In the genomic region with DNA sequence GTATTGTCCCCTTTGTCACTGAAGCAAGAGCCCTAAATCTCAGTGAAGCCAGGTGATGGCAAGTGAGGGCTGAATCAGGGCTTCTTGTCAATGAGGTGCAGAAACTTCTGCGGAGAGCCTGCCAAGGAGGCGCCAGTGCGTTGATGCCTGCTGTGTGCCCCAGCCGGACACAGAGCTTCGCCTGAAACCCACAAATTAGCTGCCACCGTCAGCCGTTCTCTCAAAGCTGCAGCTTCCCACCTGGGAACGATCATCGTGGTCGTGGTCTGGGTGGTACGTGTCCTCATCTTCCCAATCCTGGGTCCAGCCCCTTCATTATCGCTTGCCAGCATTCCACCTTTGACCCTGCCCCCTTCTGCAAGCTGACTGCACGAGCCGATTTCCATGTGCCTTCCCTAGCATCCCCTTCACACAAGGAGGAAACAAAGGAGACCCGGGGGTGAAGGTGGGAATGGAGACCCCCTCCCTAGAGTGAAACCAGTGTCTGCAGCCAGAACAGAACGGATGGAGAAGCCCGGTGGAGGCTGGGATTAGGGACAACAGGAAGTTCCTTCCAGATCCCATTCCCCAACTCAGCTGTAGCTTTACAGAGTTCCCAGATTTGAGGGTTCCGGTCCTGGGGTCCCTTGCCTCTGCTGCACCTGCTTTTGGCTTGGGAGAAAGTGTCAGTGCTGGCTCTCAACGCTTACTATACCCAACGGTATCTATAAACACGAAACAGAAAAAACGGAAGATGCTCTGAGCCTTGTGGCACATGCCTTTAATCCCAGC, we compare ENCODE assay signal across 8 mouse cellular contexts. TPM values are rescaled to one million over a fixed set of nuclear protein-coding genes. Genes with fewer than 3 reads are reported as not detected.
DNase-seq lines count a peak whose midpoint lies in the region; ATAC-seq and TF ChIP-seq lines count a peak whose summit lies in the region.
"Had no signal": no experiment of that assay in that cellular context is flagged by ENCODE, and none has a peak within 500 bp of the region (broad histone marks: within the 10 kb centered on the region; RNA-seq: fewer than 3 reads in every experiment).

No protein-coding gene starts in this region.

- DNase-seq in adrenal gland, adult 8-10 months: peak; percentile 30
- DNase-seq in cerebellum, postnatal 14 days: peak; percentile 85 to 86
- DNase-seq in frontal cortex, postnatal 36 days (ENCODE audit: low spot score in 2 of 2): peak; percentile 61 to 76
- DNase-seq in left cerebral cortex, postnatal 10 days (ENCODE audit: extremely low spot score in 1 of 2, low spot score in 2 of 2): peak; percentile 77 to 80

- WGBS in intestine, embryonic 15.5 days: 1% methylated on average over 22 of the region's 22 CpGs
- WGBS in small intestine, adult 2 months: 2% methylated on average over 22 of the region's 22 CpGs

- TF ChIP-seq POLR2A in small intestine, adult 2 months (IDR thresholded peaks at IDR 0.05; ENCODE audit: low read depth, low read length): peak; percentile 13; the same call in 1 of the 2 replicates

- no peak overlapping the region for H3K27ac ChIP-seq in intestine, embryonic 15.5 days
- no peak overlapping the region for H3K27ac ChIP-seq in small intestine, adult 2 months (ENCODE audit: insufficient read depth, low read depth, low read length)

- intact Hi-C loops in left cerebral cortex, postnatal 10 days (cut with DNase I): no loop called here

- peak; percentile 90 for ATAC-seq in intestine, embryonic 15.5 days
- peak; percentile 59 for ATAC-seq in megakaryocyte-erythroid progenitor cell, adult 5-6 weeks (replicated peaks; ENCODE audit: low FRiP score, low TSS enrichment, poor library complexity, severe bottlenecking)

- H3K4me1 ChIP-seq in intestine, embryonic 15.5 days (replicated peaks): peaks cover 14% of the 10 kb centered on the region
- peaks cover 2% of the 10 kb centered on the region; the same call in 1 of the 2 replicates for H3K4me1 ChIP-seq in small intestine, adult 2 months (ENCODE audit: control insufficient read depth, insufficient read depth, insufficient read length, low read length)

- H3K4me2 ChIP-seq in intestine, embryonic 15.5 days (replicated peaks): peak overlapping the region; percentile 85

- H3K4me3 ChIP-seq in intestine, embryonic 15.5 days (replicated peaks): peak overlapping the region; percentile 54
- peak overlapping the region; percentile 71 for H3K4me3 ChIP-seq in small intestine, adult 2 months (ENCODE audit: low read depth, low read length)

- peaks cover 3% of the 10 kb centered on the region; the same call in 1 of the 2 replicates for H3K36me3 ChIP-seq in intestine, embryonic 15.5 days
- no peaks in the 10 kb centered on the region for H3K36me3 ChIP-seq in small intestine, adult 2 months (ENCODE audit: control insufficient read depth, insufficient read depth, low read length)

- no peaks in the 10 kb centered on the region for H3K9me3 ChIP-seq in intestine, embryonic 15.5 days

- H3K27me3 ChIP-seq in intestine, embryonic 15.5 days (replicated peaks): no peaks in the 10 kb centered on the region
- H3K27me3 ChIP-seq in small intestine, adult 2 months (ENCODE audit: control insufficient read depth, insufficient read depth, low read length): no peaks in the 10 kb centered on the region

- H3K9ac ChIP-seq in intestine, embryonic 15.5 days: peak overlapping the region; percentile 70

- no peak for TF ChIP-seq CTCF in small intestine, adult 2 months (IDR thresholded peaks at IDR 0.05; ENCODE audit: extremely low read depth, insufficient read length, insufficient replicate concordance, low read depth, low read length)

RNA-seq across cellular contexts. Expression of a gene that starts 13.4 kb away (rescaled TPM):
- 10 to 100 TPM in 3 of 4 experiments, 1 to 10 TPM in 1; 8.2 to 19.2 (median 14.6) TPM for total RNA-seq in adrenal gland, adult 8-10 months (2022)
- polyA plus RNA-seq in intestine, embryonic 15.5 days (2015; fragmentation: Nextera tagmentation; extraction: Ambion mirVana): 10.4 and 10.5 TPM in 2 replicates
- total RNA-seq in left cerebral cortex, postnatal 10 days (2021): 10 to 100 TPM; 29.3 to 33.8 TPM
- not detected in 2 replicates for total RNA-seq in megakaryocyte-erythroid progenitor cell, adult 5-6 weeks (2014; fragmentation: Nextera tagmentation)
- total RNA-seq in megakaryocyte-erythroid progenitor cell, adult 5-6 weeks (2017): not detected in 2 replicates
- polyA plus RNA-seq in small intestine, adult 2 months (2012; rRNA removed): 5.4 and 6.8 TPM in 2 replicates

RNA-seq across cellular contexts. Expression of a gene that starts 14.8 kb away (rescaled TPM):
- not detected for total RNA-seq in adrenal gland, adult 8-10 months (2022)
- polyA plus RNA-seq in intestine, embryonic 15.5 days (2015; fragmentation: Nextera tagmentation; extraction: Ambion mirVana): 0.14 TPM in 1 of 2 replicates, not detected in the other
- total RNA-seq in left cerebral cortex, postnatal 10 days (2021): not detected
- not detected in 2 replicates for total RNA-seq in megakaryocyte-erythroid progenitor cell, adult 5-6 weeks (2014; fragmentation: Nextera tagmentation)
- total RNA-seq in megakaryocyte-erythroid progenitor cell, adult 5-6 weeks (2017): not detected in 2 replicates
- not detected in 2 replicates for polyA plus RNA-seq in small intestine, adult 2 months (2012; rRNA removed)
- polyA plus RNA-seq: gonadal fat pad, adult 2 months had no signal

RNA-seq across cellular contexts. Expression of a gene that starts 21.9 kb away (rescaled TPM):
- total RNA-seq in adrenal gland, adult 8-10 months (2022): 10 to 100 TPM; 12.0 to 15.5 (median 12.9) TPM
- polyA plus RNA-seq in intestine, embryonic 15.5 days (2015; fragmentation: Nextera tagmentation; extraction: Ambion mirVana): 15.2 and 17.7 TPM in 2 replicates
- 1 to 10 TPM; 6.6 to 6.7 TPM for total RNA-seq in left cerebral cortex, postnatal 10 days (2021)
- total RNA-seq in megakaryocyte-erythroid progenitor cell, adult 5-6 weeks (2014; fragmentation: Nextera tagmentation): 7.4 and 7.8 TPM in 2 replicates
- 4.9 and 7.5 TPM in 2 replicates for total RNA-seq in megakaryocyte-erythroid progenitor cell, adult 5-6 weeks (2017)
- 6.4 and 7.8 TPM in 2 replicates for polyA plus RNA-seq in small intestine, adult 2 months (2012; rRNA removed)

RNA-seq across cellular contexts. Expression of a gene that starts 59.2 kb away (rescaled TPM):
- under 1 TPM in 3 of 4 experiments, not detected in 1; 0.06 to 0.13 (median 0.09) TPM for total RNA-seq in adrenal gland, adult 8-10 months (2022)
- 0.69 and 0.79 TPM in 2 replicates for polyA plus RNA-seq in intestine, embryonic 15.5 days (2015; fragmentation: Nextera tagmentation; extraction: Ambion mirVana)
- total RNA-seq in left cerebral cortex, postnatal 10 days (2021): 1 to 10 TPM; 1.1 to 1.5 TPM
- 0.07 TPM in 1 of 2 replicates, not detected in the other for total RNA-seq in megakaryocyte-erythroid progenitor cell, adult 5-6 weeks (2014; fragmentation: Nextera tagmentation)
- total RNA-seq in megakaryocyte-erythroid progenitor cell, adult 5-6 weeks (2017): not detected in 2 replicates
- 1.5 and 1.6 TPM in 2 replicates for polyA plus RNA-seq in small intestine, adult 2 months (2012; rRNA removed)

Comparison
In these comparisons a context has a peak if more than half of its experiments do, and no peak if none do; other contexts are left out.
1. DNase-seq: peak in every context shown above with its lines; median percentile 86 in cerebellum, postnatal 14 days; 78 in left cerebral cortex, postnatal 10 days; 68 in frontal cortex, postnatal 36 days; 30 in adrenal gland, adult 8-10 months.
2. RNA of a gene that starts 13.4 kb away (total RNA-seq): 29.3 to 33.8 TPM in left cerebral cortex, postnatal 10 days and 8.2 to 19.2 TPM in adrenal gland, adult 8-10 months; not detected in megakaryocyte-erythroid progenitor cell, adult 5-6 weeks; every median in the first group is over 4 times any median in the second.